Mouse (Mus musculus): ENCODE measurements around the gene Slc4a2. TPM values are rescaled to one million over a fixed set of nuclear protein-coding genes. Genes with fewer than 3 reads are reported as not detected.
A peak's percentile ranks its signal among the peaks of the same experiment; 100 is the strongest.

The Slc4a2 gene
- polyA plus RNA-seq, 1 experiment from 2014 or later, result 28.7 TPM

DNA sequence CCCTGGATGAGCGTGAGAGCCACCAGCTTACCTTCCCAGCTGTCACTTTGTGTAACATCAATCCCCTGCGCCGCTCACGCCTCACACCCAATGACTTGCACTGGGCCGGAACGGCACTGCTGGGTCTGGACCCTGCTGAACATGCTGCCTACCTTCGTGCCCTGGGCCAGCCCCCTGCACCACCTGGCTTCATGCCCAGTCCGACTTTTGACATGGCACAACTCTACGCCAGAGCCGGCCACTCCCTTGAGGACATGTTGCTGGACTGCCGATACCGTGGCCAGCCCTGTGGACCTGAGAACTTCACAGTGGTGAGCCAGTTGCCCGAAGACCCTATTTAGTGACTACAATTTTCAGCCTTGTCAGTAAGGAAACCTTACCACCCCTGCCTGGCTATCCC is 9.7 kb upstream of the Slc4a2 start:
- no peak overlapping the region for H3K27ac ChIP-seq (ENCODE audit: low read depth, low read length)

DNA sequence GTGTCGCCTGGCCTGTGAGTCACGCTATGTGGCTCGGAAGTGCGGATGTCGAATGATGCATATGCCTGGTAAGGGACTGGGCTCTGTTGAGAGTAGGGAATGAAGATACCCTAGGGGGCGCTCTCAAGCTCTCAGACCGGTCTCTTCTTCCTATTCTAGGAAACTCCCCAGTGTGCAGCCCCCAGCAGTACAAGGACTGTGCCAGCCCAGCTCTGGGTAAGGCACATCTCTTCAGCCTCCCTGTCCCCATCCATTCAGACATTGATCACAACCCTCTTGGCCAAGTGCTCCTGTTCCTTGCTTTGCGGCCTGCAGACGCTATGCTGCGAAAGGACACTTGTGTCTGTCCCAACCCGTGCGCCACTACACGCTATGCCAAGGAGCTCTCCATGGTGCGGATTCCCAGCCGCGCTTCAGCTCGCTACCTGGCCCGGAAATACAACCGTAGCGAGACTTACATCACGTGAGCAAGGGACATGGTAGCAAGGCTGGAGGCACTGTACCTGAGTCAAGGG is 7.4 kb upstream of the Slc4a2 start:
- ATAC-seq (replicated peaks; ENCODE audit: low FRiP score) (peak; percentile 76), DNase-seq (ENCODE audit: low spot score) (peak; percentile 79)
- Histone ChIP-seq H3K9ac (ENCODE audit: low read length) (no peak overlapping the region), H3K27me3 (ENCODE audit: control insufficient read depth, insufficient read depth, low read length) (no peaks in the 10 kb centered on the region), H3K27ac (ENCODE audit: low read depth, low read length) (no peak overlapping the region), H3K4me2 (ENCODE audit: low read depth, low read length, severe bottlenecking) (no peak overlapping the region), H3K36me3 (ENCODE audit: control insufficient read depth, insufficient read depth, low read length) (no peaks in the 10 kb centered on the region), H3K4me3 (ENCODE audit: low read depth, low read length) (no peak overlapping the region), H3K4me1 (replicated peaks; ENCODE audit: control insufficient read depth, insufficient read depth, low read length) (no peaks in the 10 kb centered on the region; the same call in 1 of the 2 replicates), H3K9me3 (ENCODE audit: control insufficient read depth, low read length) (no peaks in the 10 kb centered on the region)
- WGBS, result 3% methylated on average over 21 of the region's 21 CpGs

More for the DNA sequence above, 9.7 kb upstream of the Slc4a2 start:
- Histone ChIP-seq H3K36me3 (ENCODE audit: control insufficient read depth, insufficient read depth, low read length) (no peaks in the 10 kb centered on the region), H3K4me3 (ENCODE audit: low read depth, low read length) (no peak overlapping the region), H3K4me1 (replicated peaks; ENCODE audit: control insufficient read depth, insufficient read depth, low read length) (no peaks in the 10 kb centered on the region; the same call in 1 of the 2 replicates), H3K9ac (ENCODE audit: low read length) (no peak overlapping the region), H3K9me3 (ENCODE audit: control insufficient read depth, low read length) (no peaks in the 10 kb centered on the region), H3K4me2 (ENCODE audit: low read depth, low read length, severe bottlenecking) (no peak overlapping the region), H3K27me3 (ENCODE audit: control insufficient read depth, insufficient read depth, low read length) (no peaks in the 10 kb centered on the region)
- no peak for DNase-seq (ENCODE audit: low spot score)
- no peak for ATAC-seq (replicated peaks; ENCODE audit: low FRiP score)
- WGBS, result 84% methylated on average over 13 of the region's 13 CpGs

DNA sequence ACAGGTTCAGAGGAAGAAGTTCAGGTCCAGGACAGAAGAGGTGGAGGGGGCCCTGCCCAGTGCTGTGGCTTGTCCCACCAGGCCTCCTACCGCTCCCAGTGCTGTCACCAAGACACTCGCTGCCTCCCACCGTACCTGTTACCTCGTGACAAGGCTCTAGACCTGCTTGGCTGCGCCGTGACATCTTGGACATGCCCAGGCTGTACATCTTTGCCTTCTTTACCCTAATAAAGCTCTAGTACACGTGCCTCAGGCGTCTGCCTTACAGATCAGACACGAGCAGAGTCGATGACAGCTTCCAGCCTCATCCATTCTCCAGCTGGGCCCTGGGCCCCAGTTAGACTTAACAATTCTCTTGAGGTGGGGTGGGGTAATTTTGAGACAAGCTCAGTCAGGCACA is 6.0 kb upstream of the Slc4a2 start:
- no peak for ATAC-seq (replicated peaks; ENCODE audit: low FRiP score)
- 93% methylated on average over 10 of the region's 10 CpGs for WGBS
- no peak overlapping the region for H3K4me3 ChIP-seq (ENCODE audit: low read depth, low read length)

DNA sequence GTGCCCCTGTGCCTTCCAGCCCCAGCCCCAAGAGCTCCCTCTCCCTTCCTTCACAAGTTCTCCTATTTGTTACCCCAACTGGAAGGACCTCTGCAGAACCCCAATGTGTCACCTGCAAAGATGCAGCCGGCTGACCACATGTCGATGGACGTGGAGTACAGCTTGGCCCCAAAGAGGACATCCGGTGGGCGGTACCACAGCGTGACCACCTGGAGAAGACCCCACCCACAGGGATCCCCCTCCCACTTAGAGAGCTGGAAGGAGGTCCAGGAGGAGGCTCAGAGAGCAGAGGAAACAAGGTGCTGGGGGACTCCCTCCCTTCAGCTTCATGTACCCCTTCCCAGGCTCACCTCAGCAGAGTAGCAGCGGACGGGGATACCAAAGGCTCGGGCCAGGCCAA is 3.3 kb upstream of the Slc4a2 start:
- no peak for DNase-seq (ENCODE audit: low spot score)
- no peaks in the 10 kb centered on the region for H3K36me3 ChIP-seq (ENCODE audit: control insufficient read depth, insufficient read depth, low read length)
- no peak overlapping the region for H3K4me2 ChIP-seq (ENCODE audit: low read depth, low read length, severe bottlenecking)
- H3K9me3 ChIP-seq (ENCODE audit: control insufficient read depth, low read length), result no peaks in the 10 kb centered on the region
- ATAC-seq (replicated peaks; ENCODE audit: low FRiP score), result no peak
- H3K9ac ChIP-seq (ENCODE audit: low read length), result no peak overlapping the region
- H3K27me3 ChIP-seq (ENCODE audit: control insufficient read depth, insufficient read depth, low read length), result no peaks in the 10 kb centered on the region
- peaks cover 10% of the 10 kb centered on the region; the same call in 1 of the 2 replicates for H3K4me1 ChIP-seq (replicated peaks; ENCODE audit: control insufficient read depth, insufficient read depth, low read length)
- H3K4me3 ChIP-seq (ENCODE audit: low read depth, low read length), result no peak overlapping the region
- 86% methylated on average over 9 of the region's 9 CpGs for WGBS
- no peak overlapping the region for H3K27ac ChIP-seq (ENCODE audit: low read depth, low read length)

More for the DNA sequence above, 6.0 kb upstream of the Slc4a2 start:
- no peaks in the 10 kb centered on the region for H3K36me3 ChIP-seq (ENCODE audit: control insufficient read depth, insufficient read depth, low read length)
- H3K27me3 ChIP-seq (ENCODE audit: control insufficient read depth, insufficient read depth, low read length), result no peaks in the 10 kb centered on the region
- H3K9ac ChIP-seq (ENCODE audit: low read length), result no peak overlapping the region
- DNase-seq (ENCODE audit: low spot score), result no peak
- H3K9me3 ChIP-seq (ENCODE audit: control insufficient read depth, low read length), result no peaks in the 10 kb centered on the region
- no peak overlapping the region for H3K4me2 ChIP-seq (ENCODE audit: low read depth, low read length, severe bottlenecking)
- peaks cover 3% of the 10 kb centered on the region; the same call in 1 of the 2 replicates for H3K4me1 ChIP-seq (replicated peaks; ENCODE audit: control insufficient read depth, insufficient read depth, low read length)
- no peak overlapping the region for H3K27ac ChIP-seq (ENCODE audit: low read depth, low read length)

DNA sequence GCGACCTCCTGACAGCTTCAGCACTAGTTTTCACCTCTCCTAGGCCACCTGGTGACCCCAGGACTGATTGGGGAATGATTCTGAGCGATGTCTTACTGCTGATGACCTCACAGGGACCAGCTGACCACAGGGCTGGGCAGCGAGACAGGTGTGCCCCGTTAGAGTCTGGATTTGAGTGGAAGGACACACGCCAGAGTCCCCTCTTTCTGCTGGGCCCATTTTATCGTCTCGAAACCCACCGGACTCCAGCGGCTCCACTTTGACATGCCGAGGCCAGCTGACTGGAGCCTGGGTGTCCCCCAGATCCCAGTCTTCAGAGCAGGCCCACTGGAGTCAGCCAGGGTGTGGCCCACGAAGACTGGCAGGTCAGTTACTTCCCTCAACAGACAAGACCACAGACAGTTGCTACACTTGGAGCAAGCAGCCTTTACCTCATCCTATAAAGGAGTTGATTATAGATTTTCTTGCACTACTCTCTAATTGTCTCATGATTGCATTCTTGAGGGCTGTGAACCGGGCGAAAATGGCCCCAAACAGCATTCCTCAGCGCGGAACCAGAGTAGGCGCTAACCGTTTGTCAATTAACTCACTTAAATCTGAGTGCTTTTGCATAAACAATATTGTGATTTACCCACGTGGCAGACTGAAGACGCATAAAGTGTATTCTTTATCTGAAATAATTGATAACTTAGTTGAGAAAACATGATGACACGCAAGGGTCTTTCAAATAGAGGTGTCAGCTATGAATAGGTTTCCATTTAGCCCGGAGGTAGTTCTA is 556 bp downstream of the Slc4a2 start:
- DNase-seq (ENCODE audit: low spot score) (peak; percentile 69), ATAC-seq (replicated peaks; ENCODE audit: low FRiP score) (no peak)
- Histone ChIP-seq H3K9ac (ENCODE audit: low read length) (peak overlapping the region; percentile 77), H3K9me3 (ENCODE audit: control insufficient read depth, low read length) (no peaks in the 10 kb centered on the region), H3K4me3 (ENCODE audit: low read depth, low read length) (peak overlapping the region; percentile 60), H3K36me3 (ENCODE audit: control insufficient read depth, insufficient read depth, low read length) (no peaks in the 10 kb centered on the region), H3K27ac (ENCODE audit: low read depth, low read length) (peak overlapping the region; percentile 77), H3K4me1 (replicated peaks; ENCODE audit: control insufficient read depth, insufficient read depth, low read length) (peaks cover 38% of the 10 kb centered on the region), H3K4me2 (ENCODE audit: low read depth, low read length, severe bottlenecking) (peak overlapping the region; percentile 77), H3K27me3 (ENCODE audit: control insufficient read depth, insufficient read depth, low read length) (peaks cover 2% of the 10 kb centered on the region; the same call in 1 of the 2 replicates)
- WGBS, result 15% methylated on average over 21 of the region's 21 CpGs

DNA sequence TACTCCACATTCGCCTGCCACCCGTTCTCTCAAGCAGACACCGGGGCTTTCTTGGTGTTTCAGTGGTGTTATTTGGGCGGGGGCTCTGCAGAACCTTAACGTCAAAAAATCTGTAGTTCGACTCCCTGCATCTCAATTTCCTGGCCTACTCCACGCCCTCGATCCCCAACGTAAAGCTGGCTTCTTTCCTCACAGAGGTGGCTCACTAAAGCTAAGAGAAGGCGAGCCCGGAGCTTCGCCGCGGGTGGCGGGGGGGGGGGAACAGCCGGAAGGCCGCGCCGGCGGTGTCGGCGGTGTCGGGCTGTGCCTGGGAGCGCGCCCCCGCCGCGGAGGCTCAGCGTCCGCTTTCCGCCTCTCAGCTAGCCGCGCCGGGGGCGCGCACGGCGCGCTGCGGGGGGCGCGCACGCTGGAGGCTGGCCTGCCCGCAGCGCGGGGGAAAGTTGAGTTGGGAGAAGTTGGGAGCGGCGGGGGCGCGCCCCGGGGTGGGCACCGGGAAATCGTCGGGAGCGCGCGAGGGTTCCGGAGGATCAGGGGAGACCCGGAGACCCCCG is 1.3 kb downstream of the Slc4a2 start:
- ATAC-seq (replicated peaks; ENCODE audit: low FRiP score) (no peak), DNase-seq (ENCODE audit: low spot score) (peak; percentile 91)
- Histone ChIP-seq H3K4me2 (ENCODE audit: low read depth, low read length, severe bottlenecking) (peak overlapping the region; percentile 77), H3K9ac (ENCODE audit: low read length) (peak overlapping the region; percentile 64), H3K36me3 (ENCODE audit: control insufficient read depth, insufficient read depth, low read length) (no peaks in the 10 kb centered on the region; the same call in 1 of the 2 replicates), H3K27ac (ENCODE audit: low read depth, low read length) (peak overlapping the region; percentile 21; the same call in 1 of the 2 replicates), H3K27me3 (ENCODE audit: control insufficient read depth, insufficient read depth, low read length) (peaks cover 2% of the 10 kb centered on the region; the same call in 1 of the 2 replicates), H3K9me3 (ENCODE audit: control insufficient read depth, low read length) (no peaks in the 10 kb centered on the region), H3K4me3 (ENCODE audit: low read depth, low read length) (peak overlapping the region; percentile 60), H3K4me1 (replicated peaks; ENCODE audit: control insufficient read depth, insufficient read depth, low read length) (peaks cover 38% of the 10 kb centered on the region)
- WGBS, result under 1% methylated on average over 47 of the region's 60 CpGs

DNA sequence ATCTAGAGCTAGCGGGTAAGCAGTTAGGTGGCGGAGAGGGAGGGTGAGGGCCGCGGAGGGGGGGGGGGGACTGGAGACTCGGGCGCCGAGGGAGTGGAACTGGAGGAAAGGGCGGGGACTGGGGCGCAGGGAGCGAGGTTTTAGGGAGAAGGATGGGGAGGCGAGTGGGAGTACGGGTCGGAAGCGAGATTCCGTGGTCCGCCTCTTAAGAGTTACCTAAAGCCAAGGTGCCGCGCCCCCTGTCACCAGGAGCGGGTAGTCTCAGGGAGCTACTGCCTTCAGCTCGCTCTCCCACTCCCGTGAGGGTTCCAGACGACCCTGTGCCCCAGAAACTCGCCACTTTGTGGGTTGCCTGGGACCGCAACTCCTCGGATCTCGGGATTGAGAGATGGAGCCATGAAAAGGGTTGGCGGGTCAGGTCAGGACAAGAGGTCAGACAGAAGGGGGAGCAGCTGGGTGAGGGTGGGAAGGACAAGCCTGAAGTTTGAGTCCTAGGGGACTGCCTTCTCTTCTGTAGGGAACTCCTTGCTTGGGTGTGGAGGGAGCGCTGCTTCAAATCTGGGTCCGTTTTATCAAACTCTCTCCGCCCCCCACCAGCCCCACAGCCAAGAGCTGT is 1.9 kb downstream of the Slc4a2 start:
- Histone ChIP-seq H3K4me1 (replicated peaks; ENCODE audit: control insufficient read depth, insufficient read depth, low read length) (peaks cover 38% of the 10 kb centered on the region), H3K9me3 (ENCODE audit: control insufficient read depth, low read length) (no peaks in the 10 kb centered on the region), H3K36me3 (ENCODE audit: control insufficient read depth, insufficient read depth, low read length) (no peaks in the 10 kb centered on the region; the same call in 1 of the 2 replicates), H3K9ac (ENCODE audit: low read length) (peak overlapping the region; percentile 64), H3K4me2 (ENCODE audit: low read depth, low read length, severe bottlenecking) (peak overlapping the region; percentile 77), H3K4me3 (ENCODE audit: low read depth, low read length) (peak overlapping the region; percentile 60), H3K27ac (ENCODE audit: low read depth, low read length) (peak overlapping the region; percentile 12; the same call in 1 of the 2 replicates), H3K27me3 (ENCODE audit: control insufficient read depth, insufficient read depth, low read length) (peaks cover 2% of the 10 kb centered on the region; the same call in 1 of the 2 replicates)
- ATAC-seq (replicated peaks; ENCODE audit: low FRiP score) (0 out of 2 replicates have a peak, but pooled peaks have one; percentile 3), DNase-seq (ENCODE audit: low spot score) (no peak)
- WGBS, result under 1% methylated on average over 28 of the region's 30 CpGs

DNA sequence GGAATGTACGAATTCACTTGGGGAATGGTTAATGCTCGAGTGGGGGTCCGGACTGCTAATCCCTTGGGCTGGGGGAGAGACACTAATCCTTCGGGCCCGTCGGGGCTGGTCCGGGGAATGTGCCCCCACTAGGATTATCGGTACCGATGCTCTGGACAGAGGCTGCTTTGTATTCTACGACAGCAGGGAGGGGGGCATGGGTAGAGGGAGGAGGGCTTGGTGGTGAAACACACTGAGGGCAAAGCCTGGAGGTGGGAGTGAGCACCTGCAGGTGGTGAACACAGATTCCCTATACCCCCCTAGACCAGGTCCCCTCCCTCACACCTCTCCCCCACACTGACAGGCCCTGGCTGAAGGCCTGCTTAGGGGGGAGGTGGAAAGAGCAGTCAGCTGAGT is 2.4 kb downstream of the Slc4a2 start:
- 1% methylated on average over 10 of the region's 10 CpGs for WGBS
- peak overlapping the region; percentile 60 for H3K4me3 ChIP-seq (ENCODE audit: low read depth, low read length)
- peak overlapping the region; percentile 77 for H3K4me2 ChIP-seq (ENCODE audit: low read depth, low read length, severe bottlenecking)
- H3K9me3 ChIP-seq (ENCODE audit: control insufficient read depth, low read length), result no peaks in the 10 kb centered on the region
- ATAC-seq (replicated peaks; ENCODE audit: low FRiP score) (no peak), DNase-seq (ENCODE audit: low spot score) (peak; percentile 63)
- H3K36me3 ChIP-seq (ENCODE audit: control insufficient read depth, insufficient read depth, low read length), result no peaks in the 10 kb centered on the region; the same call in 1 of the 2 replicates
- peak overlapping the region; percentile 64; the same call in 1 of the 2 replicates for H3K9ac ChIP-seq (ENCODE audit: low read length)
- H3K27ac ChIP-seq (ENCODE audit: low read depth, low read length), result no peak overlapping the region
- peaks cover 38% of the 10 kb centered on the region for H3K4me1 ChIP-seq (replicated peaks; ENCODE audit: control insufficient read depth, insufficient read depth, low read length)
- peaks cover 2% of the 10 kb centered on the region; the same call in 1 of the 2 replicates for H3K27me3 ChIP-seq (ENCODE audit: control insufficient read depth, insufficient read depth, low read length)

Data from forebrain, embryonic 11.5 days (tissue).